Mouse (Mus musculus) heart, postnatal 0 days (tissue): ENCODE data around the gene Emx1.

Experiments
- CTCF ChIP-seq: IDR thresholded peaks from 2 replicates; pipeline ENCODE4 v1.5.1; 2016; ENCODE audit warnings: antibody characterized with exemption, control low read depth, low read depth
- EP300 ChIP-seq: IDR thresholded peaks from 2 replicates; pipeline ENCODE4 v1.6.1; 2016; ENCODE audit warnings: antibody characterized with exemption, low read depth

DNA sequence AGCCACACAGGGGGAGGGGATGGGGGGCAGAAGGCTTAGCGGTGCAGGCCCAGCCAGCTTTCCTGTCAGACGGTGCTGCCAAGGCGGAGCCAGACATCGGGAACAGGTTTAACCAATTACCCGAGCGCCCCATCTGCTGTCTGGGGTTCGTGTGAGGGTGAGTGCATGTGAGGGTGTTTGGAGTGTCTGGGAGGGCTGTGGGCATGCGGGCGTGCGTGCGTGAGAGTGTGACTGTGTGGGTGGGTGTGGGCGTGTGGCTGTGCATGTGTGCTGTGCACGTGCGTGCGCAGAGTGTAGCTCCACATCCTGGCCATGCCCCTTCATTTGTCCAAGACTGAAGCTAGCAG is 19.7 kb downstream of the Emx1 start:
- TF ChIP-seq CTCF (no peak), EP300 (no peak)
